ENCODE assay signal across 9 mouse cellular contexts in genomic region chr10:83251377-83251776, GRCm38 (mm10).
A peak's percentile ranks its signal among the peaks of the same experiment; 100 is the strongest.
DNase-seq lines count a peak whose midpoint lies in the region; ATAC-seq and TF ChIP-seq lines count a peak whose summit lies in the region.
"Had no signal": no experiment of that assay in that cellular context is flagged by ENCODE, and none has a peak within 500 bp of the region (broad histone marks: within the 10 kb centered on the region; RNA-seq: fewer than 3 reads in every experiment).

No protein-coding gene starts in this region.

- H3K4me1 ChIP-seq in lung, embryonic 14.5 days (ENCODE audit: insufficient read depth), result no peaks in the 10 kb centered on the region
- H3K4me1 ChIP-seq in heart, embryonic 10.5 days, result no peaks in the 10 kb centered on the region

- no peaks in the 10 kb centered on the region for H3K9me3 ChIP-seq in lung, embryonic 14.5 days (ENCODE audit: low read depth, low read length)
- H3K9me3 ChIP-seq in heart, embryonic 10.5 days, result no peaks in the 10 kb centered on the region

- peak; percentile 39 to 67 for DNase-seq in cerebellum, postnatal 14 days
- no peak for DNase-seq in cerebellum, adult 9-11 months
- peak; percentile 62 for DNase-seq in lung, embryonic 14.5 days
- no peak for DNase-seq in lung, adult 18-20 months
- DNase-seq in c-Kit-positive CD71-positive TER-119-negative erythroid progenitor cells, embryonic 14.5 days (ENCODE audit: low read depth), result peak; percentile 16
- peak; percentile 61 for DNase-seq in splenic B cell, adult 2 months (ENCODE audit: low read depth, low spot score)
- no peak for DNase-seq in heart, embryonic 10.5 days (ENCODE audit: low spot score)
- no peak for DNase-seq in gastrocnemius, postnatal 25 days

- H3K4me2 ChIP-seq in lung, embryonic 14.5 days, result no peak overlapping the region

- no peak overlapping the region for H3K4me3 ChIP-seq in lung, embryonic 14.5 days (ENCODE audit: low read depth, low read length)
- H3K4me3 ChIP-seq in heart, embryonic 10.5 days, result no peak overlapping the region
- H3K4me3 ChIP-seq: myocyte had no signal

- H3K27me3 ChIP-seq in lung, embryonic 14.5 days (ENCODE audit: insufficient read depth, low read length), result no peaks in the 10 kb centered on the region
- no peaks in the 10 kb centered on the region for H3K27me3 ChIP-seq in splenic B cell, adult 2 months (ENCODE audit: control insufficient read depth, insufficient read depth, low read length, poor library complexity, severe bottlenecking)
- no peaks in the 10 kb centered on the region for H3K27me3 ChIP-seq in heart, embryonic 10.5 days (ENCODE audit: insufficient read depth, poor library complexity, severe bottlenecking)

- 63% methylated on average over 8 of the region's 8 CpGs for WGBS in lung, embryonic 14.5 days
- WGBS in heart, embryonic 10.5 days, result 64% methylated on average over 8 of the region's 8 CpGs

- no peak overlapping the region for H3K27ac ChIP-seq in lung, embryonic 14.5 days (ENCODE audit: low read depth)
- H3K27ac ChIP-seq in heart, embryonic 10.5 days, result no peak overlapping the region

- no peaks in the 10 kb centered on the region for H3K36me3 ChIP-seq in lung, embryonic 14.5 days (ENCODE audit: insufficient read depth)
- H3K36me3 ChIP-seq in splenic B cell, adult 2 months (ENCODE audit: control insufficient read depth, insufficient read depth, low read length, poor library complexity, severe bottlenecking), result 0 out of 2 replicates have a peak, but pooled peaks cover 2% of the 10 kb centered on the region
- H3K36me3 ChIP-seq in heart, embryonic 10.5 days, result no peaks in the 10 kb centered on the region

- peak; percentile 59 for TF ChIP-seq CTCF in lung, embryonic 14.5 days (IDR thresholded peaks at IDR 0.05; ENCODE audit: low read depth)

- no peak for ATAC-seq in lung, embryonic 14.5 days (ENCODE audit: insufficient read depth)

- H3K9ac ChIP-seq in lung, embryonic 14.5 days, result no peak overlapping the region

Comparison
In these comparisons a context has a peak if more than half of its experiments do, and no peak if none do; other contexts are left out.
1. DNase-seq: peak in cerebellum, postnatal 14 days (2 of 2), lung, embryonic 14.5 days (single experiment), c-Kit-positive CD71-positive TER-119-negative erythroid progenitor cells, embryonic 14.5 days (single experiment) and splenic B cell, adult 2 months (single experiment); none in cerebellum, adult 9-11 months (single experiment), lung, adult 18-20 months (0 of 2), heart, embryonic 10.5 days (single experiment) and gastrocnemius, postnatal 25 days (single experiment).